Mouse (Mus musculus): ENCODE measurements around the gene Ralgps2. TPM values are rescaled to one million over a fixed set of nuclear protein-coding genes. Genes with fewer than 3 reads are reported as not detected.

Ralgps2 gene
- polyA plus RNA-seq, 1 experiment from 2014 or later = 41.3 TPM

DNA sequence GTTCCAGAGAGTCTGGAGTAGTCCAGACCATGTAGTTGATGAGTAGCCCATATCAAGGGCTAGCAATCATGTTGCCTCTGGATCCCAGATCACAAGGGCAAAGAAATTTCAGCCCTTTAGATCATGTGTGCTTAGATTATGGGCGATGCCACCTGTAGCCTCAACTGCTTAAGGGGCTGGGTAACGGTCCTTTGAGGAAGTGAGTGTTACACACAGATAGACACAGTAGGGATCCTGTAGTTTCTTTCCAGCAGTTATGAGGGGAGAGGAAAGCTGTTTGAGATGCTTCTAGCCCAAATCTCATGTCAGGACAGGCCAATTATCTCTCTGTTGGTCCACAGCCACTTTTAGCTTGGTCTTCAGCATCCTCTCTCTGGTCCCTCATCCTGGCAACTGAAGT is 153.4 kb downstream of the Ralgps2 start:
- ATAC-seq = no peak
- no peak overlapping the region for H3K9ac ChIP-seq
- no peak overlapping the region for H3K27ac ChIP-seq
- H3K4me3 ChIP-seq (replicated peaks) = no peak overlapping the region
- peaks cover 9% of the 10 kb centered on the region for H3K4me1 ChIP-seq (replicated peaks)
- H3K36me3 ChIP-seq = no peaks in the 10 kb centered on the region
- no peak overlapping the region for H3K4me2 ChIP-seq (replicated peaks)
- H3K27me3 ChIP-seq (replicated peaks) = no peaks in the 10 kb centered on the region
- no peaks in the 10 kb centered on the region for H3K9me3 ChIP-seq
- WGBS = 90% methylated on average over 2 of the region's 2 CpGs

DNA sequence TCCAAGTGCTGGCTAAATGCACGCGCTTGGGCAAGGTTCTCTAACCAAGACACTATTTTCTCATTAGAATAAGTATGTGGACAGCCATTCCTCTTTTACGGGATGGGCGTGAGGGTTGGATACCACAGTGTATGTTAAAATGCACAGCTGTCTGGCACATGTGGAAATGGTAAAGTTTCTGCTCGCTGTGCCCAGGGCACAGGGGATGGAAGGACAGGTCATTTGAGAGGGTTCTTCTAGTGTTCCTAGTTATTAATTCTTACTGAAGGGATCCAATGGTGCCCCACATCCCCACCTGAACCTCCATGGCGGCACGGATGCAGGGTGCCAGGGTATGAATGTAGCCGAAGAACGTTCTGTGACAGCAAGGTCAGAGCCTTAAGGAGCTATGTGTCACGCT is 154.5 kb downstream of the Ralgps2 start:
- H3K9me3 ChIP-seq = no peaks in the 10 kb centered on the region
- no peak overlapping the region for H3K9ac ChIP-seq
- no peaks in the 10 kb centered on the region for H3K36me3 ChIP-seq
- H3K27ac ChIP-seq = no peak overlapping the region
- H3K4me1 ChIP-seq (replicated peaks) = peaks cover 17% of the 10 kb centered on the region
- ATAC-seq = no peak
- no peak overlapping the region for H3K4me3 ChIP-seq (replicated peaks)
- no peaks in the 10 kb centered on the region for H3K27me3 ChIP-seq (replicated peaks)
- 91% methylated on average over 10 of the region's 10 CpGs for WGBS
- H3K4me2 ChIP-seq (replicated peaks) = no peak overlapping the region

DNA sequence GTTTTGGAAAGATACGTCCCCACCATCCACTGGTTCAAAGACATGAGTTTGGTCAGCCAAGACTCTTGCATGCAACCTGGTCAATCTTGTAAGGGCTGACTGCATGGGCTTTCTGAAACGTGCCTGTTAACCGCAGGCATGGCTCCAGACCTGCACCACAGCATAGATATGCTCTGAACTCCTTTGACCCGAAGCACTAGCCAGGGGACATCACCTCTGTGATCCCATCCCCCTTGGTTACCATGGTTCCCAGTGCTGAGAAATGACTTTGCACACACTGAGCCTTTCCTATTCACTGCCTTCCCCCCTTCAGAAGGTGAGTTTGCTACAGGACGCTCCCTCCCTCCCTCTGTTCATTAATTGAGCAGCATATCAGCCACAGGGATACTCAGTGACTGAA is 155.3 kb downstream of the Ralgps2 start:
- ATAC-seq = no peak
- H3K4me2 ChIP-seq (replicated peaks) = no peak overlapping the region
- WGBS = 54% methylated on average over 5 of the region's 5 CpGs

DNA sequence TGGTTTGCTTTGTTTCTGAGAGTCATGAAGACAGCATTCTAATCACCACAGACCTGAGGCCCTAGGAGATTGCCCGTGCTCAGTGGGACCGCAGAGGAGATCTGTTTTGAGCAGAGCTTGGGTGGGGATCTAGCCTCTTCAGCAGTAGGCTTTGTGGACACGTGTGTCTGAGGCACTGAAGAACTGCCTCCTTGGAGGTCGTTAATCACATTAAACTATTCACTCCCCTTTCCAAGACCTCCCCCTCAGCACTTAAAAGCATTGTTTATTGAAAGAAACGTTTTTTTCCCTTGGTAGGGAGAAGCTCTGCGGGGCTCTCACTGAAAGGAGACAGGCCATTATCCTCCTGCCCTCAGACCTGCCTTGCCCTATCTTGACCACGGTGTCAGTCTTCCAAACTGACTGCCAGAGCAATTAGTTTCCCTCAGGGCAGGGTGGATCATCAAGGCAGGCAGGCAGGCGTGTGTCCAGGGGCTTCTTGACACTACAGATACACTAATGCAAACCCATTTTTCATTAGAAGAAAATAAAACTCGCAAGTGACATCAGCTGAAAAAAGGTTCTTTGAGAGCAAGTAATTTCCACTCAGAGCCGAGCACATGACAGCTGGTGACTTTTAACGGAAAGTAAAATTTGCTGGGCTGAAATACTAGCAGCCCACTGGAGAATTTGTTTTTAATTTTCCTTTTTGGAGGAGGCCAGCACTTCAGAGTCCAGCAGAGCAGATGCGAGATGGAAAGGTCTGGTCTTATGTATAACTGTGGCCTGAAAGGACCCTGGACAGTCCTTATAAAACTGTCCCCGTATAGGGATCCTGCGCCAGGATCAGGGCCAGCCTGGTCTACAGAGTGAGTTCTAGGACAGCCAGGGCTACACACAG is 157.2 kb downstream of the Ralgps2 start:
- WGBS = 33% methylated on average over 14 of the region's 14 CpGs

More for the DNA sequence above, 155.3 kb downstream of the Ralgps2 start:
- Histone ChIP-seq H3K9ac (no peak overlapping the region), H3K4me3 (replicated peaks) (no peak overlapping the region), H3K27me3 (replicated peaks) (no peaks in the 10 kb centered on the region), H3K36me3 (no peaks in the 10 kb centered on the region), H3K9me3 (no peaks in the 10 kb centered on the region), H3K27ac (no peak overlapping the region), H3K4me1 (replicated peaks) (peaks cover 20% of the 10 kb centered on the region)

DNA sequence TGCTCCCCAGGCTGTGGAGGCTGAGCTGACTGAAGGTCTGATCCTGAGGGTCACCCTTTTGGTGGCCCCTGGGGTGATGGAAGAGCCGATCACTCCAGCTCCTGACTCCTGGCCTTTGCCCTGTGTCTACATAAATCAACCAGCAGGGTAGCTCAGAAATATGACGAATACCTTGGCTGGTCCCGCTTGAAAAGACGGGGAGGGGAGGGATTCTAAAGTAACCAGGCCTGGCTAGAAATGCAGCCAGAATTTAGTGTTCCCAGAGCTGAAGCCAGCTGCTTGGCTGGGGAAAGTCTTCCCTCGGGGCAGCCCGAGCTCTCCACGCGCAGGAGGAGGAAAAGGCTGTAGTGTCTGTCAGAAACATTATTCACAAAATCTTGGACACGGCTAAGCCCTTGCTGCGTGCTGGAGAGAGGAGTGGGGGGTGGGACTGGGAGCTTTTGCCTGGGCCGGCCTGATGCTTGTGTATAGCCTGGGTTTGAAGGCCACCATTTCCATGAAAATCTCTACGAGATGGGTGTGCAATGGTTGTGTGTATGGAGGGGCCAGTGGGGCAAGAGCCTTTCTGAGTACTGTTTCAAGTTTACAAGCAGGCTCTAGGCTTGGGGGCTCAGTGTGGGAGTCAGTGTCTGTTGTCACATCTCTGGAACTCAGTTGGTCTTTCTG is 158.2 kb downstream of the Ralgps2 start:
- Histone ChIP-seq H3K9me3 (no peaks in the 10 kb centered on the region), H3K36me3 (no peaks in the 10 kb centered on the region), H3K9ac (no peak overlapping the region), H3K4me2 (replicated peaks) (peak overlapping the region; percentile 24; the same call in 1 of the 2 replicates), H3K27ac (peak overlapping the region; percentile 83), H3K27me3 (replicated peaks) (no peaks in the 10 kb centered on the region), H3K4me3 (replicated peaks) (no peak overlapping the region), H3K4me1 (replicated peaks) (peaks cover 24% of the 10 kb centered on the region)
- WGBS = 16% methylated on average over 12 of the region's 12 CpGs
- ATAC-seq = peak; percentile 77

More for the DNA sequence above, 157.2 kb downstream of the Ralgps2 start:
- no peaks in the 10 kb centered on the region for H3K36me3 ChIP-seq
- H3K4me3 ChIP-seq (replicated peaks) = no peak overlapping the region
- no peaks in the 10 kb centered on the region for H3K27me3 ChIP-seq (replicated peaks)
- H3K27ac ChIP-seq = peak overlapping the region; percentile 83
- 0 out of 2 replicates have a peak overlapping the region, but pooled peaks have one; percentile 24 for H3K4me2 ChIP-seq (replicated peaks)
- ATAC-seq = peak; percentile 32
- no peak overlapping the region for H3K9ac ChIP-seq
- H3K4me1 ChIP-seq (replicated peaks) = peaks cover 24% of the 10 kb centered on the region
- no peaks in the 10 kb centered on the region for H3K9me3 ChIP-seq

DNA sequence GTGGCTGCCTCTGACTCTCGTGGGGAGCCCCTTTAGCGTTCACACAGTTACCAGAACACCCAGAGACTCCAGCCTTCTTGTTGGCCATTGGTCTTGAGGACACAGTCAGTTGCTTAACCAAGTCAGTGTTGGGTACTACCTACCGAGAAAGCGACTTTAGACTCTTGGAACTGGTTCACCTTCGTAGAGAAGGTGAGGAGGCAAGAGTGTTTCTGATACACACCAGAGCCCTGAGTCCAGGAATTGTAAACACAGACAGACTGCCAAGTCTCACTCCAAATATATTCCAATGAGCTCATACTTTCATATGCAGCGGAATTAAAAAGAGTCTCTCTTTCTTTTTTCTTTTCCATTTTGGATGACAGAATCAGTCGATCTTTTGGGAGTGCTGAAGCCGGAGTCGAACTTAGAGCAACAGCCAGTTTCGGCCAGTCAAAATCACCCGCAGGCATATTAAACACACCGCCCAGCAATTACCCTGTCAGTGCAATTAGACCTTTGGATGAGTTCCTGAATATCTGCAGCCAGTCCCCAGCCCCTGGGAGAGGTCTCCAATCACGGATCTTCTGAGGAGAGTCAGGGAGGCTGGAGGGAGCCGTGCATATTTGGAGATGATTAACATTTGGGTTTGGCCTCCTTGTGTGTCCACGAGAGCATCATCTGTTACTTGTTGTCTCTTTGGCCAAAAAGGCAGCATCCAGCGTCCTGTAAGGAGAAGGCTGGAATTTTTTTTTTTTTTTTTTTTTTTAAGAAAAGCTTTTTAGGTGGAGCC is 159.0 kb downstream of the Ralgps2 start:
- Histone ChIP-seq H3K4me2 (replicated peaks) (no peak overlapping the region), H3K36me3 (no peaks in the 10 kb centered on the region), H3K4me1 (replicated peaks) (peaks cover 24% of the 10 kb centered on the region), H3K27ac (peak overlapping the region; percentile 83), H3K27me3 (replicated peaks) (no peaks in the 10 kb centered on the region), H3K9me3 (no peaks in the 10 kb centered on the region), H3K4me3 (replicated peaks) (no peak overlapping the region), H3K9ac (no peak overlapping the region)
- WGBS = 37% methylated on average over 16 of the region's 16 CpGs
- ATAC-seq = peak; percentile 40

DNA sequence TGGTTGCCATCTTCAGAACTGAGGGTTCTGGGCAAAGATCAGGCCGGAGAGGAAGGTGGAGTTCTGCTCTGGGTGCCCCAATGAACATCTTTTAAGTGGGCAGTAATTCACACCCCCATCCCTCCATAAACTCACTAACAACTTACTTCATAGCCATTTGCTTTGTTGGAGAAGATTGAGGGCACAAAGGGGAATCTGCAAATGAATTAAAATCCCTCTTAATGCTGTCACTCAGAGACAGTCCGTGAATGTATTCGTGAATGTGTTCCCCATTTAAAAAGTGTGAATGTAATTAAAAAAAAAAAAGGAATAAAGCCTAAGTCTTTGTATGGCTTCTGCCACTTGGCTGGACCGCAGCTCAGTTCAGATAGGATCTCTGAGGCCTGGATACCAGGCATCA is 159.8 kb downstream of the Ralgps2 start:
- Histone ChIP-seq H3K9ac (no peak overlapping the region), H3K36me3 (no peaks in the 10 kb centered on the region), H3K27ac (peak overlapping the region; percentile 78), H3K4me2 (replicated peaks) (no peak overlapping the region), H3K9me3 (no peaks in the 10 kb centered on the region), H3K4me1 (replicated peaks) (peaks cover 24% of the 10 kb centered on the region), H3K4me3 (replicated peaks) (no peak overlapping the region), H3K27me3 (replicated peaks) (no peaks in the 10 kb centered on the region)
- ATAC-seq = no peak
- WGBS = 77% methylated on average over 4 of the region's 4 CpGs

DNA sequence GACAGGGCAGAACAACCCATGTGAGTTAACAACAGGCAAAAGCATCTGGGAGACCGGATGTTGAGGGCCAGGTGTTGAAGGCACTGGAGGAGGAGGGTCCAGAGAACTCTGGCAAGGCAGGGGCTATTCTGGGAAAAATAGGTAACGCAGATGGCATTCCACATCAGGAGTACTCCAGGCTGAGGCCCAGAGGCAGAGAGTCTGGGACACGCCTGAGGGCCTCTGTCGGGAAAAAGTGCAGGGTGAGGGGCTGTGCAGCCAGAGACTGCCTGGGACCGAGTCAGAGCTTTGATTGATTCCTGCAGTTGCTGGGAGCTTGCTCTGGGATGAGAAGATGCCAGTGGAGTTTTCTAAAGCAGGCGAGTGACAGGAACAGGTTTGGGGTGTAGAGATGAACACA is 160.4 kb downstream of the Ralgps2 start:
- peaks cover 24% of the 10 kb centered on the region for H3K4me1 ChIP-seq (replicated peaks)
- 52% methylated on average over 6 of the region's 6 CpGs for WGBS
- ATAC-seq = no peak; the same call in 1 of the 2 replicates
- no peak overlapping the region for H3K9ac ChIP-seq
- H3K4me3 ChIP-seq (replicated peaks) = no peak overlapping the region
- H3K27ac ChIP-seq = no peak overlapping the region
- no peak overlapping the region for H3K4me2 ChIP-seq (replicated peaks)
- no peaks in the 10 kb centered on the region for H3K9me3 ChIP-seq
- no peaks in the 10 kb centered on the region for H3K36me3 ChIP-seq
- no peaks in the 10 kb centered on the region for H3K27me3 ChIP-seq (replicated peaks)

DNA sequence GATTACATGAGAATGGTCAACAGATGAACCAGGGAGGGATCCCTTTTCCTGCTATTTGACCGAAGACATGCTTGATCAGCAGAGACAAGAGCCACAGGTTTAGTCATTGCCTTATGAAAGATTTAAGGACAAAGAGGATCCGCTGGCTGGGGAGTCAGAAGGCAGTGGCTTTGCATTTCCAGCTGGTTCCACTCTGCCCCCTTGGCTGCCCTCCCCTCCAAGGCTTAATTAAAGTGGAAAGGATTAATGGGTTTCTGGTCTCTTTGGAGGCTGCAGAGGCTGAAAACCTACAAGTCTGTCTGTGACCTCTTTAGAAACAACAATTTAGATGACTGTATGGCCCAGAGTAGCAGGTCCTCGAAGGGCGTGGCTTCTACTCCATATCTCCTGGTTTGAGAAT is 161.5 kb downstream of the Ralgps2 start:
- H3K4me1 ChIP-seq (replicated peaks) = peaks cover 24% of the 10 kb centered on the region
- no peak overlapping the region; the same call in 1 of the 2 replicates for H3K27ac ChIP-seq
- no peaks in the 10 kb centered on the region for H3K9me3 ChIP-seq
- ATAC-seq = no peak
- H3K9ac ChIP-seq = no peak overlapping the region
- no peaks in the 10 kb centered on the region for H3K36me3 ChIP-seq
- no peaks in the 10 kb centered on the region for H3K27me3 ChIP-seq (replicated peaks)
- 81% methylated on average over 4 of the region's 4 CpGs for WGBS
- H3K4me3 ChIP-seq (replicated peaks) = no peak overlapping the region
- no peak overlapping the region for H3K4me2 ChIP-seq (replicated peaks)

DNA sequence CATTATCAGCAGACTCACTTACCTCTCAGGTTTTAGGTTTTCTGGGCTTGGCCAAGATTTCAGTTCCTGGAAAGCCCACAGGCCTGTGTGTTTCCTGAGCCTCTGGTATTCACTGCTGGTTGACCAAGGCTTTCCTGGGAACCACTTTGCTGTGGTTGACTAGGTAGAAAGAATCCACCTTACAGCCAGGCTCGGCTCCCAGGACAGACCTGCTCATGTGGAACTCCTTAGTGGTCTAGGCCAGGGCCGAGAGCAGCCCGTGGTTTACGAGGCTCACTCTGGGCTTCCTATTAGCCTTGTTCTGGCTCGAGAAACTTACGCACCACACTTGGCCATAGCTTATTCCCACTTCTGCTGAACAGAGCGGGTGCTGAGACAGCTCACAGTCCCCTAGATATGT is 163.4 kb downstream of the Ralgps2 start:
- Histone ChIP-seq H3K4me1 (replicated peaks) (peaks cover 17% of the 10 kb centered on the region), H3K9ac (no peak overlapping the region), H3K27ac (no peak overlapping the region), H3K36me3 (no peaks in the 10 kb centered on the region), H3K4me3 (replicated peaks) (no peak overlapping the region), H3K9me3 (no peaks in the 10 kb centered on the region), H3K4me2 (replicated peaks) (no peak overlapping the region), H3K27me3 (replicated peaks) (no peaks in the 10 kb centered on the region)
- WGBS = 76% methylated on average over 7 of the region's 7 CpGs
- ATAC-seq = no peak

DNA sequence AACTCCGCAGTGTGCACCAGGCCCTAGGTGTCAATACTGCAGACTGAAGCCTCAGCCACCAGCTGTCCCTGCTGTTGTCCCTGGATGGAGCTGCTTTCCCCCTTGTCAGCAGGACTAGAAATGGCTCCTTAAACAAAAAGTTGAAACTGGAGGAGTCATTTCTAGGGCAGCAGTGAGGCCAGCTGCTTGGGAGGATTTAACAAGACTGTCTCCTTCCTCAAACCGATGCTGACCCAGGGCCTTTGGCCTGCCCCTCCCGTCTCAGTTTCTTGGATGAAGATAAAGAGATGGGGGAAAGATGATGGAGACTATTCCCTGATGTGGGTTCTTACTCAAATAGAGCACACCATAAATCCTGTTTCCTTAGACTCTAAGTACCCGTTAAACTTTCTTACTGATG is 164.2 kb downstream of the Ralgps2 start:
- Histone ChIP-seq H3K27me3 (replicated peaks) (no peaks in the 10 kb centered on the region), H3K4me2 (replicated peaks) (no peak overlapping the region), H3K9me3 (no peaks in the 10 kb centered on the region), H3K4me1 (replicated peaks) (peaks cover 11% of the 10 kb centered on the region), H3K9ac (no peak overlapping the region), H3K4me3 (replicated peaks) (no peak overlapping the region), H3K27ac (no peak overlapping the region), H3K36me3 (no peaks in the 10 kb centered on the region)
- no peak for ATAC-seq
- 71% methylated on average over 4 of the region's 4 CpGs for WGBS

DNA sequence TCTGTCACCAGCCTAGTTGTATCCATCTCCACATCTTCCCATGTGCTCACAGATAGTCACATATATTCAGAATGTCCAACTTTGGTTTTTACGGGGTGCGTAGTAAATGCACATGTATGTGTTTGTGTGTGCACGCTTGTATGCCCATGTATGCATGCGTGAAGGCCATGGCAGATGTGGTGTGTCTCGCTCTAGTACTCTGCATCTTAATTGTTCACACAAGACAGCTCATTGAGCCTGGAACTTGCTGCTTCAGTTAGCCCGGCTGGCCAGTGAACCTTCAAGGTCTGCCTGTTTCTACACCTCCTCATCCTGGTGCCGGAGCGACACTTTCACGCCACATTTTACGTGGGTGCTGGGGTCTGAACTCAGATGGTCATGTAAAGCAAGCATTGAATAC is 168.6 kb downstream of the Ralgps2 start:
- ATAC-seq = no peak
- no peak overlapping the region for H3K4me3 ChIP-seq (replicated peaks)
- H3K9me3 ChIP-seq = peaks cover 4% of the 10 kb centered on the region; the same call in 1 of the 2 replicates
- no peak overlapping the region for H3K9ac ChIP-seq
- no peak overlapping the region for H3K4me2 ChIP-seq (replicated peaks)
- 96% methylated on average over 10 of the region's 10 CpGs for WGBS
- no peak overlapping the region for H3K27ac ChIP-seq
- H3K27me3 ChIP-seq (replicated peaks) = no peaks in the 10 kb centered on the region
- H3K36me3 ChIP-seq = no peaks in the 10 kb centered on the region
- H3K4me1 ChIP-seq (replicated peaks) = no peaks in the 10 kb centered on the region

Measured in intestine, embryonic 15.5 days (tissue).